In genomic region chr6:108367412-108367811, GRCm38 (mm10) we compare ENCODE assay signal across 13 mouse cellular contexts.
DNase-seq lines count a peak whose midpoint lies in the region; ATAC-seq and TF ChIP-seq lines count a peak whose summit lies in the region.
"Had no signal": no experiment of that assay in that cellular context is flagged by ENCODE, and none has a peak within 500 bp of the region (broad histone marks: within the 10 kb centered on the region; RNA-seq: fewer than 3 reads in every experiment).

No protein-coding gene starts in this region.

- no peak overlapping the region for H3K9ac ChIP-seq in forebrain, embryonic 14.5 days (ENCODE audit: low read length)
- H3K9ac ChIP-seq in forebrain, embryonic 11.5 days (ENCODE audit: low read length): no peak overlapping the region
- H3K9ac ChIP-seq in CH12.LX (ENCODE audit: insufficient read depth, low read depth): no peak overlapping the region
- H3K9ac ChIP-seq: embryonic facial prominence, embryonic 12.5 days; hindbrain, embryonic 15.5 days had no signal

- no peak overlapping the region for H3K4me2 ChIP-seq in forebrain, embryonic 14.5 days (ENCODE audit: low read length)
- H3K4me2 ChIP-seq in forebrain, embryonic 11.5 days (ENCODE audit: low read depth, low read length, severe bottlenecking): no peak overlapping the region
- no peak overlapping the region for H3K4me2 ChIP-seq in CH12.LX (ENCODE audit: insufficient read depth, low read depth, poor library complexity, severe bottlenecking)
- H3K4me2 ChIP-seq: embryonic facial prominence, embryonic 12.5 days; hindbrain, embryonic 15.5 days had no signal

- H3K36me3 ChIP-seq in forebrain, embryonic 14.5 days (ENCODE audit: control insufficient read depth, insufficient read depth, low read length): no peaks in the 10 kb centered on the region
- no peaks in the 10 kb centered on the region for H3K36me3 ChIP-seq in forebrain, embryonic 11.5 days (ENCODE audit: control insufficient read depth, insufficient read depth, low read length)
- peaks cover 69 to 100% of the 10 kb centered on the region in 2 experiments for H3K36me3 ChIP-seq in CH12.LX (replicated peaks in 1 of 2; ENCODE audit: control insufficient read depth in 1 of 2, insufficient read depth in 1 of 2, low read length in 1 of 2)
- H3K36me3 ChIP-seq: hindbrain, embryonic 15.5 days had no signal

- H3K79me2 ChIP-seq in CH12.LX (replicated peaks; ENCODE audit: control insufficient read depth, extremely low read depth, insufficient read depth, poor library complexity, severe bottlenecking): no peaks in the 10 kb centered on the region; the same call in 1 of the 2 replicates

- no peak overlapping the region for H3K27ac ChIP-seq in forebrain, embryonic 14.5 days (ENCODE audit: low read depth, low read length)
- H3K27ac ChIP-seq in forebrain, embryonic 11.5 days (ENCODE audit: low read depth, low read length): no peak overlapping the region
- no peak overlapping the region for H3K27ac ChIP-seq in left cerebral cortex, adult 2 months
- H3K27ac ChIP-seq in CH12.LX (ENCODE audit: insufficient read depth, low read depth): no peak overlapping the region
- H3K27ac ChIP-seq: embryonic facial prominence, embryonic 12.5 days; hindbrain, embryonic 15.5 days had no signal

- dilution Hi-C loops in CH12.LX (cut with MboI; ENCODE audit: extremely low pct_ligation_motif_present, extremely low pct_unique_long_range_greater_than_20kb, low sequenced_read_pairs): no loop called here

- peak; percentile 30 for DNase-seq in forebrain, embryonic 14.5 days (ENCODE audit: low spot score)
- DNase-seq in forebrain, embryonic 11.5 days (ENCODE audit: low spot score): no peak
- no peak for DNase-seq in left cerebral cortex, adult 2 months (ENCODE audit: extremely low spot score in 1 of 2, low spot score in 2 of 2)
- DNase-seq in left cerebral cortex, adult 18-20 months (ENCODE audit: low spot score in 2 of 2): no peak
- peak; percentile 8 for DNase-seq in CH12.LX (ENCODE audit: extremely low read depth)
- peak; percentile 35 for DNase-seq in brain, embryonic 14.5 days (ENCODE audit: low read depth)
- DNase-seq in heart, adult 18-20 months: no peak
- DNase-seq: adrenal gland, postnatal 25 days; lung, adult 18-20 months; thymus, postnatal 25 days had no signal

- TF ChIP-seq EP300 in CH12.LX (IDR thresholded peaks at IDR 0.05; ENCODE audit: low read length): no peak

- in situ Hi-C loops in CH12.LX (cut with MboI; ENCODE audit: low pct_ligation_motif_present, low pct_unique_long_range_greater_than_20kb, low sequenced_read_pairs): no loop called here

- 83% methylated on average over 4 of the region's 4 CpGs for WGBS in forebrain, embryonic 14.5 days
- 81% methylated on average over 4 of the region's 4 CpGs for WGBS in forebrain, embryonic 11.5 days

- H3K9me3 ChIP-seq in forebrain, embryonic 14.5 days (replicated peaks; ENCODE audit: control insufficient read depth, low read length): no peaks in the 10 kb centered on the region
- H3K9me3 ChIP-seq in forebrain, embryonic 11.5 days (ENCODE audit: control insufficient read depth, low read length): no peaks in the 10 kb centered on the region
- H3K9me3 ChIP-seq in CH12.LX (replicated peaks; ENCODE audit: low read length): no peaks in the 10 kb centered on the region
- H3K9me3 ChIP-seq: embryonic facial prominence, embryonic 12.5 days; hindbrain, embryonic 15.5 days had no signal

- no peak for TF ChIP-seq POLR2A in CH12.LX (IDR thresholded peaks at IDR 0.05; ENCODE audit: low read depth, low read length)
- TF ChIP-seq POLR2A in brain, embryonic 14.5 days (IDR thresholded peaks at IDR 0.05; ENCODE audit: borderline replicate concordance, extremely low read depth, insufficient read depth, insufficient read length, poor library complexity, severe bottlenecking): no peak

- no peak overlapping the region for H3K4me3 ChIP-seq in forebrain, embryonic 14.5 days (ENCODE audit: low read depth, low read length)
- H3K4me3 ChIP-seq in forebrain, embryonic 11.5 days (ENCODE audit: low read depth, low read length): no peak overlapping the region
- H3K4me3 ChIP-seq in left cerebral cortex, adult 2 months: no peak overlapping the region
- no peak overlapping the region for H3K4me3 ChIP-seq in CH12.LX (replicated peaks in 1 of 3; ENCODE audit: low read depth in 2 of 3, low read length in 2 of 3, poor library complexity in 1 of 3)
- H3K4me3 ChIP-seq: embryonic facial prominence, embryonic 12.5 days; hindbrain, embryonic 15.5 days had no signal

- H3K4me1 ChIP-seq in forebrain, embryonic 14.5 days (ENCODE audit: control insufficient read depth, insufficient read depth, low read length): no peaks in the 10 kb centered on the region
- no peaks in the 10 kb centered on the region for H3K4me1 ChIP-seq in forebrain, embryonic 11.5 days (replicated peaks; ENCODE audit: control insufficient read depth, insufficient read depth, low read length)
- no peaks in the 10 kb centered on the region for H3K4me1 ChIP-seq in CH12.LX (ENCODE audit: control insufficient read depth in 1 of 2, insufficient read depth in 2 of 2)
- H3K4me1 ChIP-seq: embryonic facial prominence, embryonic 12.5 days; hindbrain, embryonic 15.5 days had no signal

- intact Hi-C loops in left cerebral cortex, adult 2 months (cut with DNase I): no loop called here

- H3K27me3 ChIP-seq in forebrain, embryonic 14.5 days (replicated peaks; ENCODE audit: control insufficient read depth, insufficient read depth, low read length): no peaks in the 10 kb centered on the region
- H3K27me3 ChIP-seq in forebrain, embryonic 11.5 days (ENCODE audit: control insufficient read depth, insufficient read depth, low read length): no peaks in the 10 kb centered on the region
- no peaks in the 10 kb centered on the region for H3K27me3 ChIP-seq in CH12.LX (replicated peaks)
- H3K27me3 ChIP-seq: embryonic facial prominence, embryonic 12.5 days; hindbrain, embryonic 15.5 days had no signal

- ATAC-seq in forebrain, embryonic 14.5 days: 0 out of 2 replicates have a peak, but pooled peaks have one; percentile 2
- ATAC-seq in forebrain, embryonic 11.5 days (replicated peaks; ENCODE audit: low FRiP score): no peak
- ATAC-seq in erythroid progenitor cell, adult 5-6 weeks (replicated peaks; ENCODE audit: low FRiP score, poor library complexity, severe bottlenecking): no peak

- peak; percentile 42 for TF ChIP-seq RAD21 in CH12.LX (IDR thresholded peaks at IDR 0.05; ENCODE audit: low read depth, low read length)

- TF ChIP-seq CTCF in left cerebral cortex, adult 2 months (IDR thresholded peaks at IDR 0.05): peak; percentile 48
- peak in 1 of 2 experiments; percentile 49; a peak in 2 of 4 replicates for TF ChIP-seq CTCF in CH12.LX (conservative IDR thresholded peaks at IDR 0.05 in 1 of 2, IDR thresholded peaks at IDR 0.05 in 1 of 2; ENCODE audit: low read depth in 2 of 2, low read length in 2 of 2)
- TF ChIP-seq CTCF in brain, embryonic 14.5 days (IDR thresholded peaks at IDR 0.05; ENCODE audit: borderline replicate concordance, extremely low read depth, insufficient read depth, insufficient read length): peak; percentile 56; the same call in 1 of the 2 replicates

TF ChIP-seq in CH12.LX, 34 proteins besides CTCF, POLR2A, EP300 and RAD21:
- peak; percentile 44 for TF ChIP-seq SMC3 (IDR thresholded peaks at IDR 0.05; ENCODE audit: low read depth, low read length)
- TF ChIP-seq UBTF (IDR thresholded peaks at IDR 0.05; ENCODE audit: low read depth, low read length): no peak
- TF ChIP-seq SIN3A (IDR thresholded peaks at IDR 0.05; ENCODE audit: low read length): no peak
- TF ChIP-seq JUND (conservative IDR thresholded peaks at IDR 0.05; ENCODE audit: low read depth, low read length): no peak
TF ChIP-seq in CH12.LX: peak in this region for 1.

Comparison
In these comparisons a context has a peak if more than half of its experiments do, and no peak if none do; other contexts are left out.
1. DNase-seq: peak in forebrain, embryonic 14.5 days (single experiment), CH12.LX (single experiment) and brain, embryonic 14.5 days (single experiment); none in forebrain, embryonic 11.5 days (single experiment), left cerebral cortex, adult 2 months (0 of 2), left cerebral cortex, adult 18-20 months (0 of 2) and heart, adult 18-20 months (0 of 2).